Mouse (Mus musculus): ENCODE measurements around the gene Polh. TPM values are rescaled to one million over a fixed set of nuclear protein-coding genes. Genes with fewer than 3 reads are reported as not detected.

The Polh gene
- total and polyA plus RNA-seq, 3 experiments, result 22.2 to 30.8 TPM; not detected in 1

DNA sequence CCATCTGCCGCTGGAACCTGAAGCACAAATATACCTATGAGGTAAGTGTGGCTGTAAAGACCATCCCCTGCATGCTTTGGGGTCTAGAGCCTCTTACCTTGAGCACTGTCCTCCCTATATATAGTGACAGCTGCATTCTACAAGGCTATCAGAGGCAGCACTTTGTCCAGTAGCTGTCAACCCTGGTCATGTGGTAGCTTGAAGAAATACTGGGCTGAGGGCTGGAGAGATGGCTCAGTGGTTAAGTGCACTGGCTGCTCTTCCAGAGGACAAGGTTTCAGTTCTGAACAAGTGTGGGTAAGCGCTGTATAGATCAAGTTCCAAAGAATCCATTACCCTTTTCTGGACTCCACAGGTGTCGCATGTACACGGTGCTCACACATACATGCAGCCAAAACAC, 79.7 kb downstream of the Polh start:
- Histone ChIP-seq H3K4me3 (ENCODE audit: control insufficient read depth in 1 of 2, insufficient read depth in 1 of 2, low read depth in 2 of 2, low read length in 2 of 2) (no peak overlapping the region), H3K9me3 (replicated peaks; ENCODE audit: insufficient read depth, low read length) (no peaks in the 10 kb centered on the region), H3K36me3 (ENCODE audit: control insufficient read depth in 1 of 2, insufficient read depth in 2 of 2, low read length in 2 of 2) (peaks cover 0 to 6% of the 10 kb centered on the region in 2 experiments; a peak in 2 of 4 replicates), H3K9ac (ENCODE audit: control insufficient read depth, low read depth, low read length, poor library complexity, severe bottlenecking) (no peak overlapping the region), H3K27ac (ENCODE audit: control insufficient read depth, low read depth, low read length) (no peak overlapping the region), H3K4me1 (ENCODE audit: control insufficient read depth in 1 of 2, insufficient read depth in 2 of 2, low read length in 2 of 2) (no peaks in the 10 kb centered on the region), H3K27me3 (ENCODE audit: control insufficient read depth in 1 of 2, insufficient read depth in 2 of 2, low read length in 2 of 2) (no peaks in the 10 kb centered on the region), H3K79me2 (ENCODE audit: control insufficient read depth, insufficient read depth, low read length, poor library complexity) (no peaks in the 10 kb centered on the region)
- TF ChIP-seq CHD2 (IDR thresholded peaks at IDR 0.05; ENCODE audit: low read length), result no peak
- no peak for TF ChIP-seq EP300 (IDR thresholded peaks at IDR 0.05; ENCODE audit: low read depth in 1 of 2, low read length in 2 of 2)
- TF ChIP-seq MAFK (IDR thresholded peaks at IDR 0.05; ENCODE audit: borderline replicate concordance, low read depth, low read length), result no peak
- no peak for TF ChIP-seq UBTF (IDR thresholded peaks at IDR 0.05; ENCODE audit: borderline replicate concordance, insufficient read depth, low read depth, low read length)
- TF ChIP-seq NRF1 (IDR thresholded peaks at IDR 0.05; ENCODE audit: insufficient read depth, low read depth, low read length, poor library complexity, severe bottlenecking), result no peak
- no peak for TF ChIP-seq MYC (IDR thresholded peaks at IDR 0.05; ENCODE audit: low read depth, low read length)
- no peak for TF ChIP-seq BHLHE40 (IDR thresholded peaks at IDR 0.05; ENCODE audit: borderline replicate concordance, low read depth, low read length)
- no peak for TF ChIP-seq GABPA (IDR thresholded peaks at IDR 0.05; ENCODE audit: low read depth, low read length)
- no peak for TF ChIP-seq ZMIZ1 (IDR thresholded peaks at IDR 0.05; ENCODE audit: low read depth, low read length)
- no peak for TF ChIP-seq KAT2A (conservative IDR thresholded peaks at IDR 0.05; ENCODE audit: low read depth, low read length)
- no peak for TF ChIP-seq RAD21 (IDR thresholded peaks at IDR 0.05; ENCODE audit: low read depth, low read length)
- no peak for TF ChIP-seq ZC3H11A (IDR thresholded peaks at IDR 0.05; ENCODE audit: low read depth, low read length)
- TF ChIP-seq NELFE (IDR thresholded peaks at IDR 0.05; ENCODE audit: low read depth, low read length), result no peak
- TF ChIP-seq POLR2A (IDR thresholded peaks at IDR 0.05; ENCODE audit: control insufficient read depth in 1 of 2, insufficient read depth in 1 of 2, low read depth in 1 of 2, low read length in 2 of 2, poor library complexity in 1 of 2), result no peak
- no peak for TF ChIP-seq TAL1 (IDR thresholded peaks at IDR 0.05; ENCODE audit: low read length)
- TF ChIP-seq SMC3 (IDR thresholded peaks at IDR 0.05; ENCODE audit: low read depth, low read length), result no peak
- TF ChIP-seq MAZ (IDR thresholded peaks at IDR 0.05; ENCODE audit: low read depth, low read length), result no peak
- DNase-seq (ENCODE audit: low read depth, low spot score), result no peak

Other genes starting within 250 kb of the Polh start
- 16.1 and 39.4 TPM in 2 replicates for gene Vegfa, start 170.3 kb downstream of the Polh start, total RNA-seq (2012; rRNA removed)
- 10 to 100 TPM in 1 of 2 experiments, not detected in 1; 38.6 TPM for gene Vegfa, start 170.3 kb downstream of the Polh start, polyA plus RNA-seq (2012; ENCODE audit: insufficient read depth in 1 of 2, insufficient read length in 2 of 2, low read depth in 1 of 2, low replicate concordance in 2 of 2, missing spikeins in 1 of 2)
- 177 and 181 TPM in 2 replicates for gene Mrps18a, start 91.7 kb downstream of the Polh start, total RNA-seq (2012; rRNA removed)
- gene Mrps18a, start 91.7 kb downstream of the Polh start, polyA plus RNA-seq (2012; ENCODE audit: insufficient read depth in 1 of 2, insufficient read length in 2 of 2, low read depth in 1 of 2, low replicate concordance in 2 of 2, missing spikeins in 1 of 2), result 100 to 1,000 TPM in 1 of 2 experiments, not detected in 1; 159 TPM
- not detected in 2 replicates for gene Rsph9, start 58.4 kb downstream of the Polh start, total RNA-seq (2012; rRNA removed)
- under 1 TPM in 1 of 2 experiments, not detected in 1; 0.29 TPM for gene Rsph9, start 58.4 kb downstream of the Polh start, polyA plus RNA-seq (2012; ENCODE audit: insufficient read depth in 1 of 2, insufficient read length in 2 of 2, low read depth in 1 of 2, low replicate concordance in 2 of 2, missing spikeins in 1 of 2)
- 14.1 and 14.8 TPM in 2 replicates for gene Mad2l1bp, start 49.1 kb downstream of the Polh start, total RNA-seq (2012; rRNA removed)
- gene Mad2l1bp, start 49.1 kb downstream of the Polh start, polyA plus RNA-seq (2012; ENCODE audit: insufficient read depth in 1 of 2, insufficient read length in 2 of 2, low read depth in 1 of 2, low replicate concordance in 2 of 2, missing spikeins in 1 of 2), result 10 to 100 TPM in 1 of 2 experiments, not detected in 1; 23.1 TPM
- 18.1 and 27.5 TPM in 2 replicates for gene Gtpbp2, start 41.6 kb downstream of the Polh start, total RNA-seq (2012; rRNA removed)
- 10 to 100 TPM in 1 of 2 experiments, not detected in 1; 46.7 TPM for gene Gtpbp2, start 41.6 kb downstream of the Polh start, polyA plus RNA-seq (2012; ENCODE audit: insufficient read depth in 1 of 2, insufficient read length in 2 of 2, low read depth in 1 of 2, low replicate concordance in 2 of 2, missing spikeins in 1 of 2)
- 79.0 and 82.7 TPM in 2 replicates for gene Xpo5, start 137 bp upstream of the Polh start, total RNA-seq (2012; rRNA removed)
- 10 to 100 TPM; 47.5 to 93.4 TPM for gene Xpo5, start 137 bp upstream of the Polh start, polyA plus RNA-seq (2012; ENCODE audit: insufficient read depth in 1 of 2, insufficient read length in 2 of 2, low read depth in 1 of 2, low replicate concordance in 2 of 2, missing spikeins in 1 of 2)
- 188 and 197 TPM in 2 replicates for gene Polr1c, start 45.4 kb upstream of the Polh start, total RNA-seq (2012; rRNA removed)
- gene Polr1c, start 45.4 kb upstream of the Polh start, polyA plus RNA-seq (2012; ENCODE audit: insufficient read depth in 1 of 2, insufficient read length in 2 of 2, low read depth in 1 of 2, low replicate concordance in 2 of 2, missing spikeins in 1 of 2), result 100 to 1,000 TPM in 1 of 2 experiments, not detected in 1; 195 TPM
- gene Yipf3, start 45.4 kb upstream of the Polh start, total RNA-seq (2012; rRNA removed), result 18.9 and 20.8 TPM in 2 replicates
- gene Yipf3, start 45.4 kb upstream of the Polh start, polyA plus RNA-seq (2012; ENCODE audit: insufficient read depth in 1 of 2, insufficient read length in 2 of 2, low read depth in 1 of 2, low replicate concordance in 2 of 2, missing spikeins in 1 of 2), result 10 to 100 TPM in 1 of 2 experiments, not detected in 1; 86.5 TPM
- 0.72 and 1.2 TPM in 2 replicates for gene Lrrc73, start 50.9 kb upstream of the Polh start, total RNA-seq (2012; rRNA removed)
- 1 to 10 TPM in 1 of 2 experiments, not detected in 1; 3.5 TPM for gene Lrrc73, start 50.9 kb upstream of the Polh start, polyA plus RNA-seq (2012; ENCODE audit: insufficient read depth in 1 of 2, insufficient read length in 2 of 2, low read depth in 1 of 2, low replicate concordance in 2 of 2, missing spikeins in 1 of 2)
- 11.0 and 12.9 TPM in 2 replicates for gene Tjap1, start 80.4 kb upstream of the Polh start, total RNA-seq (2012; rRNA removed)
- 10 to 100 TPM in 1 of 2 experiments, not detected in 1; 41.2 TPM for gene Tjap1, start 80.4 kb upstream of the Polh start, polyA plus RNA-seq (2012; ENCODE audit: insufficient read depth in 1 of 2, insufficient read length in 2 of 2, low read depth in 1 of 2, low replicate concordance in 2 of 2, missing spikeins in 1 of 2)
- gene Dlk2, start 94.8 kb upstream of the Polh start, total RNA-seq (2012; rRNA removed), result not detected in 2 replicates
- gene Dlk2, start 94.8 kb upstream of the Polh start, polyA plus RNA-seq (2012; ENCODE audit: insufficient read depth in 1 of 2, insufficient read length in 2 of 2, low read depth in 1 of 2, low replicate concordance in 2 of 2, missing spikeins in 1 of 2), result under 1 TPM in 1 of 2 experiments, not detected in 1; 0.07 TPM
- gene Abcc10, start 125.7 kb upstream of the Polh start, total RNA-seq (2012; rRNA removed), result 2.8 and 4.0 TPM in 2 replicates
- gene Abcc10, start 125.7 kb upstream of the Polh start, polyA plus RNA-seq (2012; ENCODE audit: insufficient read depth in 1 of 2, insufficient read length in 2 of 2, low read depth in 1 of 2, low replicate concordance in 2 of 2, missing spikeins in 1 of 2), result 1 to 10 TPM in 1 of 2 experiments, not detected in 1; 6.2 TPM
- gene Zfp318, start 181.1 kb upstream of the Polh start, total RNA-seq (2012; rRNA removed), result 7.9 and 8.1 TPM in 2 replicates
- gene Zfp318, start 181.1 kb upstream of the Polh start, polyA plus RNA-seq (2012; ENCODE audit: insufficient read depth in 1 of 2, insufficient read length in 2 of 2, low read depth in 1 of 2, low replicate concordance in 2 of 2, missing spikeins in 1 of 2), result 10 to 100 TPM; 21.3 to 36.8 TPM
- not detected in 2 replicates for gene Crip3, start 226.3 kb upstream of the Polh start, total RNA-seq (2012; rRNA removed)
- not detected for gene Crip3, start 226.3 kb upstream of the Polh start, polyA plus RNA-seq (2012; ENCODE audit: insufficient read depth in 1 of 2, insufficient read length in 2 of 2, low read depth in 1 of 2, low replicate concordance in 2 of 2, missing spikeins in 1 of 2)
- gene Slc22a7, start 235.8 kb upstream of the Polh start, total RNA-seq (2012; rRNA removed), result not detected in 2 replicates
- gene Slc22a7, start 235.8 kb upstream of the Polh start, polyA plus RNA-seq (2012; ENCODE audit: insufficient read depth in 1 of 2, insufficient read length in 2 of 2, low read depth in 1 of 2, low replicate concordance in 2 of 2, missing spikeins in 1 of 2), result not detected